Mouse (Mus musculus) monocyte, adult 2 months (primary cell): ENCODE results near the gene Pik3r5.
A peak's percentile ranks its signal among the peaks of the same experiment; 100 is the strongest.

ENCODE experiments used
- DNase-seq, 2 experiments: peaks; one replicate each; pipeline ENCODE4 v3.0.0; 2022; ENCODE audit warnings: low spot score in 2 of 2, low read depth in 1 of 2

Gene Pik3r5

DNA sequence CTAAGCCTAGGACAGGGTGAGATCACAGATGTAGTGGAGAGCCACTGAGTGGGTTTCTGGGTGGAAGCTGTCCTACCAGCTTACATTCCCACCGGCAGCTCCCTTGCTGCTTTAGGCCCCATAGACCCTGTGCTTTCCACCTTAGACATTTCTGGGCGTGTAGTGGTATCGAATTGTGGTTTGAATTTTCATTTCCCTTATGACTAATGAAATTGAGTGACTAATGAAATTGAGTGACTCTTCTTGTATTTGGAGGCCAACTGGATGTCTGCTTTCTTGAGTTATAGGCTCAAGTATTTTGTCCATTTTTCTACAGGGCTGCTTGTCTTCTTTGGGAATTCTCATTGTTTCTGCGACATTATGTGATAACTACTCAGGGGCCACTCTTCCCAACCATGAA is 14.6 kb downstream of the Pik3r5 start:
- no peak for DNase-seq

DNA sequence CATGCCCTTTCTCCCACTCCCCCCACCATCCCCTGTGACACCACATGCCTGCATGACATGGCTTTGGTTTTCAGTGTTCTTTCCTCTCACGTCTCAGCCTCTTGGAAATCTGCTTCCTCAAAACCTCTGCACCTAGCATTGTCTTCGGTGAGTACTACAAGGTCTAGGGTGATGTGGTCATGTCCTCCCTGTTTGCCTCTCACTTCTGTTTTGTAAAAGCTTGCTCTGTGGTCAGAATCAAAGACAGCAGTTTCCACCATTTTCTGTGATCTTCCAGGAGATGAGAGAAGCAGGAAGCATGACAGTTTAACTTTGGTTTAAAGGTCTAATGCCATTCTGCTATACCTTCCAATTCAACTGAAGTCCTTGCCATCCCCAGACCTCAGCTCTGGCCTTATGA is 15.3 kb downstream of the Pik3r5 start:
- DNase-seq = no peak

DNA sequence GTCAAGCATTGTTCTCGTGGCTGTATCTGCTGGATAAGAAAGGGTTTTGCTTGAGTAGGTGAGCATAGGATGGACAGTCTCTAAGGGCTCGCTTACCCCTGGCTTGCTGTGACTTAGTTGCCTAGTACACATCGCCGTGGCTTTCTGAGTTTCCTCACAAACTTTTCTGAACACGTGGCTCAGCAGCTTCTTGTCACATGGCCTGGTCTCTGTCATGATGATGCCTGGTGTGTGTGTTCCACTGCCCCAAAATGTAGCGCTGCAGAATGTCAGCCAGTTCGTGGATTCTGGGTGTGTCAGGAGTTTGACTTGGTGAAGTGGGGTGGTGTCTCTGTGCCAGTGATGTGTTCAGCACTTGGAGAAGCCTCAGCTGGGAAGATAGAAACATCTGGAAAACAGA is 16.4 kb downstream of the Pik3r5 start:
- DNase-seq = no peak

DNA sequence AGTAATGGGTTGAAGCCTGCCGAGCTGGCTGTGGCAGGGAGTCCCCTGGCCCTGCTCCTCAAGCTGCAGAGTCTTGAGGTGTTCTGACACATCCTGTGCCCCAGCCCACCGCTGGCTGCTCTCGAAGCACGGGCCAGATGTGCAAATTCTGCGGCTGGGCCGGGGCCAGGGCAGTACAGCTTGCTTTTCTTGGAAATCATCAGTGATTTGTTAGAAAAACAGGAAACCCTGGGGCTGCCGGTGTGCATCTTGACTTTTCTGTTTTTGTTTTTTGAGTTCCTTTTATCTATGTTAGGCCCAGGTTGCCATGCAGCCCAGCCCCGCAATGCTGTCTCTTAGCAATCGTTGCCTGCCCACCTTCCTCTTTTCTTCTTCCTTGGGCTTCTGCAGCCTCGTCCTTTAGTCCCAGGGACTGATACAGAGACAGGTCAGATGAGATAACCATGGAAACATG is 19.4 kb downstream of the Pik3r5 start:
- DNase-seq = peak in 1 of 2 experiments; percentile 25

DNA sequence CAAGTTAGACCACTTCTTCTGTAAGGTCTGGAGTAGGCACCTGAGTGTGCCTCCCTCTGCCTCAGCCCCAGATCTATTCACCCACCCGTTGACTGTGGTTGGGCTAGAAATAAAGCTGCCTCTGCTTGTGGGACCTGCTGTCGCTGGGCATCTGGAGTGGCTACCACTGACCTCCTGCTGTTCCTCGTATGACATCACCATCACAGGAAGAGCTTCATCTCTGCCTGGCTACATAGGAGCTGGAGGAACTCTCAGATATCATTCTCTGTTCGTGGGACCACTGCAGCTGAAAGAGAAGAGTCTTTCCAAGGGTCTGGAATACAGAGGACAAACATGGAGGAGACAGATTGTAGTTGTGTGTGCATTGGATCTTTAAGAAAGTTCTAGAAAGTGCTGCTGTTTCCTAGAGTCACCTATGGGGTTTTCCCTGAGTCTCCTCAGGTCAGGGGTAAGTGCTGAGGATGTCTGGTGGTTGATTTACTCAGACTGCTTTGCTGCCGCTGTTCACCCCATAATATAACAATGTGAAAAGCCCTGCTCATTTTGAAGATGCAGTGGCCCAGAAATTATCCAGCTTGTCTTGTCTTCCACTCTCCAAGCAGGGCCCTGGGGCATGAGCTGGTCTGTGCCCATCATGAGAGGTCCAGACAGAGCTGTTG is 20.0 kb downstream of the Pik3r5 start:
- no peak for DNase-seq

DNA sequence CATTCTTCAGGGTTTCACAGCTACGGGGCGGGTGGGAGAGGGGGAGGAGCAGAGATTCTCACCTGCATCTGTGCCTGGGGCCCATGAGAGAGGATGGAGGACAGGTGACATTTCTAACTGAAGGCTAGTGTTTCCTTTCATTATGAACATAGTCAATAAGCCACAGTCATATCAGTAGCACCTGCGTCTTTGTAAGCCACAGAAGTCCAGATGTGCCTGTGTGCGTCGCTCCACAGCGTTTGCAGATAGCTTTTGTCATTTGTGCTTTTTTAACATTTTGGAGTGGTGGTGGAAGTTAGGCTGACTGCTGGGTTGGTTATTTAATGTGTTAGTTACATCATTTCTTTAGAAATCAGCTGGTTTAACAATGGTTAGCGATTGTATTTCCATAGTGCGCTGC is 20.8 kb downstream of the Pik3r5 start:
- DNase-seq = no peak

DNA sequence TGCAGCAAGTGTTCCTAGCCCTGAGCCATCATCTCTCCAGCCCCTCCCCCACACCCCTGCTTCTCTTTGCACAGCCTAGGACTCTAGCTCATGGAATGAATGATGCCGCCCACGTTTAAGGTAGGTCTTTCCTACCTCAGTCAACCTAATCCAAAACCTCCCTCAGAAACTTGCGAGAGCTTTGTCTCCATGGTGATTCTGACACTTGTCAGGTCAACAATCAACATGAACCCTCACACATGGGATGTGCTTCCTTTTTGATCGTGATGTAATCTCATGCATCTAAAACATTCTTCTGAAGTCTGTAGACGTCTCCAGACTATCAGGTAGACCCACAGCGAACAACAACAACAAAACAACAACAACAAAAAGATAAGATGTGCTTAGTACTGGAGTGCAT is 21.4 kb downstream of the Pik3r5 start:
- no peak for DNase-seq

DNA sequence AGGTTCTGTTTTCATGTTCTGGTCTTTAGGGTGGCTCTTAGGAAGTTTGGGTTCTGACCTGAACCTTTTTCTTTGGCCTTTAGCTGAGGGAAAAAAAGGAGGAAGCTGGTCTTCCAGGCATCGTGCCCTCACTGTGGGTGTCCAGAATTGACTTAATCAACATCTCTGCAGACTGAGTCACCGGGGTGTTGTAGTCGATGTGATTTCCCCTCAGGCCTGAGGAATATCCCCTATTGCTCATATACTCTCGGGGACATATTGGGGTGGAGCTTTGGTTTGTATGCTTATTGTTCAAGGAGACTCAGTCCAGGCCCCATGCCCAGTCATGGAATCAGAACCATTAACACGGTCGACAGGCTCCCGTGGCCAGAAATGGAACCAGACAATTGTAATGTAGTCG is 26.2 kb downstream of the Pik3r5 start:
- DNase-seq = peak; percentile 55 to 66

DNA sequence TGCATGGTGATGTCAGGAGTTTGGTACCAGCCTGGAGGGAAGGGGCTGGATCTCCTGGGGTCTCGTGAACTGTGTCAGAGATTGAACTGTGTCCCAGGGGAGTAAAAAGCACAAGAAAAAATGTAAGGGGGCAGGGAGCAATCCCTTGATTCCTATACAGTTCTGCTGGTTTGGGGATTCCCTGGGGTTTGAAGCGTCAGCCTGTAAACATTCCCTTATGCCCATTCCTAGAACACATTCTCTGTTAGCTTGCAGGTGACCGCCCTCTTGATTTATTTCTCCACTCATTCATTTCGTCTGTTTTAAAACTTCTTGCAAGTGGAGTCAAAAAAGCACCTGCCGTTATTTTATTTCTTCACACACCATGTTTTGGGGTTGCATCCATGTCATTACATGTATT is 27.1 kb downstream of the Pik3r5 start:
- DNase-seq = no peak

DNA sequence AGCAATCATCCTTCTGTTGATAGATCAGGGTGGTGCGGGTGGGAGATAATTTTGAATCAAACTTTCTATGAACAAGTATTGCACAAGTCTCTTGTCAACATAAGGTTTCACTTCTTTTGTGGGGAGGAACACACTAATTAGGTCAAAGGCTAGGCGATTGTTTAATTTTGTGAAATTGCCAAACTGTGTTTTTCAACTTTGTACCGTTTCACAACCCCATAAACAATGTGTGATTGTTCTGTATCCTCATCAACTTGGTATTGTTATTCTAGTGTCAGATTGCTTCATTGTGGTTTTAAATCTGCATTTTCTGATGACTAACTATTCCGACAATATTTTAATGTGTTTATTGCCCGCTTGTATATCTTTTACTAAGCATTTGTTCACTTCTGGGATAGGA is 27.6 kb downstream of the Pik3r5 start:
- no peak for DNase-seq

DNA sequence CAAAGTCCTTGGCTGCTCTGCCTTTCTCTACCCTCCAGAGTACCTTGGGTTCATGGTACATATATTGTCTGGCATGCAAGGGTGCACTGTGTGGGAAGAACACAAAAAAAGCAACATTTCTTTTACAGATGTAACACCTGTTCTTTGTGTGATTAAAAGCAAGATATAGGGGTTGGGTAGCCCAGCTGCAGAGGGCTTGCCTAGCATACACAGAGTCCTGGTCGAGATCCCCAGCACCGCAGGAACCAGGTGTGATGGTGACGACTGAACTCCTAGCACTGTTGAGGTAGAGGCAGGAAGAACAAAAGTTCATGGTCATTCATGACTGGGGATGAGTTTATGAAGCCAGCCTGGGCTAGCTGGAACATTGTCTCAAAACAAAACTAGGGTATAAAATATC is 30.8 kb downstream of the Pik3r5 start:
- no peak for DNase-seq

DNA sequence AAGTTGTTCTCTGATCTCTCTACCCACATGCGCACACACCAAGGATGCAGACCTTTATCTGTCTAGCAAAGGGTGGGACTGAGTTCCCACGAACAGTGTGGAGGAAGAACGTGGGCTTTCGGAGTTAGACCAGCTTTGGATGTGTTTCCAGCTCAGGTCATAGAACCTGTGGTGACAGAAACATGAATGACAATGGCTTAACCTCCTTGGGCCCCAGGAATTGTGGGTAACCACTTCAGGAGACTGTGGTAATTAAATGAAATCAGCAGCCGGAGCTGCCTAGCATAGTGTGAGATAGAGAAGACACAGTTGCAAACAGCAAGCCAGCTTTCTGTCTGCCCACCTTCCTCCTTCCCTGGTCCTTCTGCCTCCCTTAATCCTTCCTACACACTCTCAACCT is 32.3 kb downstream of the Pik3r5 start:
- no peak for DNase-seq

DNA sequence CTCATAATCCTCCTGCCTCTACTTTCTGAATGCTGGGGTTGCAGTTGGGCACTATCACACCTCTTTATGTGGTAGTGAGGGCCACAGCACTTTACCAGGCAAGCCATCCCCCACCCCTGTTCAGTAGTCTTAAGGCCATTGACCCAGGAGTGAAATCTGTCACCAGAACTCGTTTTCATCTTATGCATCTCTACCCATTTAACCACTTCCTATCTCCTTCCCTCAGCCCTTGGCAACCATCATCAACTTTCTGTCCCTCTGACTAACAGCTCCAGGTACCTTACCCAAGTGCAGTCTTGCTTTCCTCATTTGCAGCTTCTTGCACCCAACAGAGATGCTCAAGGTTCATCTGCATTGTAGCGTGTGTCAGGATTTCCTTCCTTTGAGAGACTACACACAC is 33.2 kb downstream of the Pik3r5 start:
- no peak for DNase-seq

DNA sequence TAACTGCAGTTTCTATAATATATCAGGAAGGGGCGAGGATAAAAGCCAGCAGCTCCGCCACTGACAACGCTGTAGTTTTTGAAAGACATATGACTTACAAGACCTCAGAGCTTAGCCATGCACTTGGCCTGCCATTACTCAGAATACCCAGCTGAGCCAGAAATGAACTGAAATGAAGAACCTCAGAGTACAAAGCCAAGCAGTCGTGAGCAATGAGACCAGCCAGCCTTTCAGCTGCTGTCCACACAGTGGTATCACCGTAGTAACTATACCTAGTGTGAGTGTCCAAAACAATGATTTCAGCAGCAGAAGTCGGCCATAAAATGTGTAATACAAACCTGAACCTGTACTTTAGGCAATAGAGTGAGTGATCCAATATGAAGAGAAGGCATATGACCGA is 35.5 kb downstream of the Pik3r5 start:
- DNase-seq = no peak

DNA sequence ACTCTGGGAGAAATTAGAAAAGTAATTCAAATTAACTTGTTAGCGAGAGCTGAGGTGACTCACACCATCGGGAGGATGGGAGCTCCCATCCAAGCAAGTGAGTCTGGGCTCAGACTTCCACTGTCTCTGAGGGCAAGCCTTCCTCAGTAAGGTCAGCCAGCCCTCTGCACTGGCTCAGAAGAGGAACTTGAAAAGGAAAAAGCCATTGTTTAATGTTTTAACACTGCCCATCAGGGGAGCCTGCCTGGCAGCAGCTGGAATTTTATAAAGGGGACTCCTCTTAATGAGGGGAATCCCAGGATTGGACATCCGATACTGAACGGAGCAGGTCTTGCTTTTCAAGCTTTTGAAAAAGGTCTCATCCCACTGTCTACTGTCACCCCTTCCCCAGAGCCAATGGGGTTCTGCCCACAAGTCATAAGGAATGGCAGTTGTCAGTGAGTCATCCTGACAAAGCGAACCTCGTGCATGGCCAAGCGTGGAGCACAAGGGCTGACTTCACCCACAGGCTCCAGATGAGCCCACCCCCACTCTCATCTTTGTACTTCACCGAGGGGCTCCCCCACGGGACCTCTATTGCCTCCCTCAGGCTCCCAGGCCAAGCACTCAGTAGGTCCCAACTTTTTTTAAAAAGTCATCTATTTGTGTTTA is 36.2 kb downstream of the Pik3r5 start:
- DNase-seq = no peak

DNA sequence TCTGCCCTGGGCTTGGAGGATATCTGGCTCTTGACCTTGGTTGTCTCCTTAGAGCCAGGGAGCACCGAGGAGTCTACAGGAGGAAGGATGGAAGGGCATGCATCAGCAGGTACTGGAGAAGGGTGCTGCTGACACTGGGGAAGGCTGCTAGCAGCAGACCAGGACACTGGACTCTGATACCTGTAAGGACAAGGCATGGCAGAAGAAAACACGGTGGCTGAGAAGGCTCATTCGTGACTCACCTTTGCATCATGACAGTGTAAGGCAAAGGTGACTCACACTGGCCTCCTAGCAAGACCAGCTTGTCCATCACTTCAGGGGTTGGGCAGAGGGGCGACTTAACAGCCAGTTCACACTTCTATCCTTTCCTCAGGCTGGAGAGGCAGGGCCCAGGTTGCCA is 37.0 kb downstream of the Pik3r5 start:
- no peak for DNase-seq

DNA sequence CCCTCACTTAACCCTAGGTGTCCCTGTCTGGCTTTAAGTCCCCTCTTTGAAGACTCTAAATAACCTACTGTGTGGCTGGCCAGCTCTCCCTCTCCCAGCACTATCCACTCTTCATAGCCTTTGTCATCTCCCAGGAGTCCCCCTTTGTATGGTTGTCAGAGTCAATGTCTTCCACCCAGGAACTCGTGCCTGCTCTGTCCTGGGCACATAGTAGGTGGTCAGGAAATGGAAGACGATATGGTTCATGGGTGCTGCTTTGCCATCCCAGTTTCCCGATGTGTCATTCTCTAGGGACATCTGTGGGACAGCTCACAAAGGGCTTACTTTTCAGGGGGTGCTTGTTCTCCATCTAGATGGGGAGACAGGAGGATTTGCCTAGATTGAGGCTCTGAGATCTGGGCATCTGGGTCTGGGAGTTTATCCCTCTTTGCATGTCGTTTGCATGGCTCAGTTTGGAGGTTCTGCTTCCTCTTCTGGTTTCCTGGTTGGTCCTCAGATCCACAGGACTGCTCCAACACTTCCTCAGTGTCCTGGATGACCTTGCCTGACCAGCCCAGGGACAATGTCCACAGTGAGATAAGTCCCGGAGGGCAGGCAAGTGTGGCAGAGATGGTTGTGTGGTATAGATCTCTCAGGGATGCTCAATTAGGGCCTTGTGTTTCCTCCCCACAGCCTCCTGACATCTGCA is 40.4 kb downstream of the Pik3r5 start:
- no peak for DNase-seq

DNA sequence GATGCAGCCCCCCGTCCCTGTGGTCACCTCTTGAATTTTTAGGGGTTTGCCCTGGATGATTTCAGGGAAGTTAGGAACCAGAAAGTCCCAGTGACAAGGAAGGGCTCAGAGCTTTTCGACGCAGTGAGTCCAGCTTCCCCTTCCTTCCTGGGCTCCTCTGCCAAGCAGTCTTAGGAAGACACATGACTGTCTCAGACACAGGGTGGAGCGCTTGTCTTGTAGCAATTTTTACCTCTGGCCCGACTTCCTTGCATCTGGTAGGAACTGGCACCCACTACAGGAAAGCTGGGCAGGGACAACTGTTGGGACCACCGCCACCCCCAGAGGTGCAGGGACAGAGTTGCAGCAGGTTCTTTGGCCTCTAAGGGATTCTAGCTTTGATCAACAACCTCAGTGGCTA is 42.7 kb downstream of the Pik3r5 start:
- DNase-seq = no peak

DNA sequence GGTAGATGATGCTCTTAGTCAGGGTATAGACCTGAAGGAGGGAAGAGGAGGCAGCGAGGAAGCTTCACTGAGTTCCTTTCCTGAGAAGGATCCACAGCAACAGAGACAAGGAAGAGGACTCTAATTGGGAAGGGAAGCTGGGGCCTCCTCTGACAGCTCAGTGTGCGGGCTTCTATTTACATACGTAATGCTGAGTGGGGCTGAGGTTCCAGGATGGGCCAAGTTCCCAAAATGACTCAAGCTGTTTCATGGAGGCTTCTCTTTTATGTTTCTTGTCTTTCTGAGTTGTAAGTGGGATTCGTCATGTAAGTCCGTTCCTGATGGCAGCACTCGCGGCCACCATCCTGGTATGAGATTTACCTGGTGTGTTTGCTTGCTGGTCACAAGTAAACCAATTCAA is 43.8 kb downstream of the Pik3r5 start:
- DNase-seq = no peak

DNA sequence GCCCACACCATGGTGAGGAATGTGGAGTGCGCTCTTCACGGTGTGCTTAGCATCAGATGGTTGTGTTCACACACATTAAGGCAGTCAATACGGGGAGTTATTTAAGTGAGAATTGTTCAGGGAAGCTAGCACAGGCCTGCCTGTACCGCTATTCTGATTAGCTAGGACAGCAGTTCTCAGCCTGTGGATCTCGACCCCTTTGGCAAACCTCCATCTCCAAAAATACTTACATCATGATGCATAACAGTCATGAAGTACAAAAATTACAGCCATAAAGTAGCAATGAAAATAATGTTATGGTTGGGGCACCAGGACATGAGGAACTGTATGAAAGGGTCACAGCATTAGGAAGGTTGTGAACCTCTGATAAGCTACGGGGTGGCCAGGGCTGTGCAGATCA is 45.7 kb downstream of the Pik3r5 start:
- DNase-seq = no peak

DNA sequence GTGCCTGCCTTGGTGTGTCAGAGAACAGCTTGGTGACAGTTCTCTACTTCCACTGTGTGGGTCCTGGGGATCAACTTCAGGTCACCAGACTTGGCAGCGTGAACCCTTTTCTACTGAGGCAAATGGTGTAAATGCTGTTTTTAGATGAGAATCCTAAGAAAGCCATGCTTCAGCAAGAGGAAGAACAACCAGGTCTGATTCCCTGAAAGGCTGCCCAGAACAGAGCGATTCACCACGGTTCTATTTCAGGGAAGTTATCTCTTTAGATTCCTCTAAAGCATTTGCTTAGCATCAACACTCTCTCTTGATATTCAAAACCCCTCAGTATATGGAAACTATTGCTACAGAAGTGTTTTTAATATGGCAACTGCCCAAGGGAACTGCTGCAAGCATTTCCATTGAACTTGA is 46.7 kb downstream of the Pik3r5 start:
- no peak for DNase-seq

DNA sequence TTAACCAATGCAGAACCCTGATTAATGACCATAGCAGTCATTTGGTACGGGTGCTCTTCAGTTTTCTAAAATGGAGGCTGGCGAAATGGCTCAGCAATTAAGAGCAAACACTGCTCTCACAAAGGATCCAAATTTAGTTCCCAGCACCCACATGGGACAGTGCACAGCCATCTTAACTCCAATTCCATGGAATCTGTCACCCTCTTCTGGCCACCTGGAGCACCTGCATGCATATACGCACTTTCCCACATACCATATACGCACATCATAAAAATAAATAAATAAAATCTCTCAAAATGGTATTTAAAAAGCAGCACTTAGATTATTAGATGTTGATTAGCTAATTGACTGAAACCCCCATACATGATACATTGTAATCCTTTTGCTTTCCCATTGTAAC is 48.7 kb downstream of the Pik3r5 start:
- DNase-seq = no peak

DNA sequence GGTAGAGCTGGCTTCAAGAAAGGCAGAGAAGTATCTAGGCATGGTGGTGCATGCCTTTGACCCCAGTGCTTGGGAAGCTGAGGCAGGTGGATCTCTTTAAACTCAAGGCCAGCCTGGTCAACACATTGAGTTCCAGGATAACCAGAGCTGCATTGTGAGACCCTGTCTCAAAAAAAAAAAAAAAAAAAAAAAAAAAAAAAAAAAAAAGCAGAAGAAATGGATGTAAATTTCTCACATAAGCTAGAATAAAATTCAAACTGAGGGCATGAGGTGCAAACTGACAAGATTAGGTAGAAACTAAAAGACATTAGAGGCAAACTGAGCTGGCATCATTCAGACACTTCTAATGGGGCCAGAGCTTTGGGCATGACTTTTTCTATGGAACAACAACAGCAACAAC is 50.1 kb downstream of the Pik3r5 start:
- DNase-seq = no peak
